Mouse (Mus musculus) liver, adult 2 months (tissue): ENCODE results near the gene Il21r. TPM values are rescaled to one million over a fixed set of nuclear protein-coding genes. Genes with fewer than 3 reads are reported as not detected.

Source experiments
- DNase-seq: peaks from one replicate; pipeline ENCODE4 v3.0.0-alpha.2; 2011; ENCODE audit warnings: low read depth, low spot score; ENCODE audit errors: extremely low read depth
- H3K27ac ChIP-seq: fragments of 200-500 bp; replicated peaks from 2 replicates; pipeline ENCODE4 v1.5.1; 2012; ENCODE audit warnings: low read depth, mild to moderate bottlenecking, control low read depth, inconsistent platforms, low read length; ENCODE audit not compliant: insufficient read depth
- H3K27me3 ChIP-seq: fragments of 200-500 bp; 2 replicates; pipeline ENCODE4 v1.6.1; 2012; ENCODE audit warnings: mild to moderate bottlenecking, moderate library complexity, low read length, inconsistent platforms; ENCODE audit not compliant: control insufficient read depth, insufficient read depth
- H3K36me3 ChIP-seq: fragments of 200-500 bp; 2 replicates; pipeline ENCODE4 v1.6.1; 2012; ENCODE audit warnings: low read length, inconsistent platforms; ENCODE audit not compliant: control insufficient read depth, insufficient read depth
- H3K4me1 ChIP-seq: fragments of 200-500 bp; 2 replicates; pipeline ENCODE4 v1.6.1; 2011; ENCODE audit warnings: low read length; ENCODE audit not compliant: control insufficient read depth, insufficient read depth
- H3K4me3 ChIP-seq: fragments of 200-500 bp; 2 replicates; pipeline ENCODE4 v1.5.1; 2011; ENCODE audit warnings: low read depth, mild to moderate bottlenecking, control low read depth, low read length, moderate library complexity; ENCODE audit not compliant: insufficient read depth
- H3K79me2 ChIP-seq: fragments of 200-500 bp; 2 replicates; pipeline ENCODE4 v1.6.1; 2012; ENCODE audit warnings: inconsistent platforms, mild to moderate bottlenecking, low read length, moderate library complexity; ENCODE audit not compliant: control insufficient read depth, insufficient read depth
- H3K9ac ChIP-seq: fragments of 200-500 bp; 2 replicates; pipeline ENCODE4 v1.6.1; 2012; ENCODE audit warnings: low read depth, mild to moderate bottlenecking, control low read depth, inconsistent platforms, low read length
- CTCF ChIP-seq: fragments of 200-500 bp; IDR thresholded peaks from 2 replicates; pipeline ENCODE4 v1.5.1; 2011; ENCODE audit warnings: low read depth, low read length, control low read depth
- POLR2A ChIP-seq: fragments of 200-500 bp; IDR thresholded peaks from 2 replicates; pipeline ENCODE4 v1.6.1; 2011; ENCODE audit warnings: low read length, control low read depth; ENCODE audit not compliant: insufficient read depth; ENCODE audit errors: extremely low read depth
- WGBS: fragments of 180-500 bp; shearing (Covaris S2); methylation state at CpG from one replicate; pipeline ENCODE4 v1.1.7; 2018; 5-methylcytosine and 5-hydroxymethylcytosine counted together
- polyA plus RNA-seq: library from polyadenylated mRNA; depleted of rRNA; stranded (reverse); fragments of >200 nt; gene quantifications from 2 replicates; pipeline ENCODE4 v1.2.3, GENCODE M21; 2012
- total RNA-seq: library from RNA; depleted of rRNA; stranded (reverse); fragments of >200 nt; gene quantifications from 2 replicates; pipeline ENCODE4 v1.2.3, GENCODE M21; 2014

Gene Il21r
- total and polyA plus RNA-seq, 2 experiments: 0.09 to 1.2 TPM

GRCm38 (mm10) chr7:125607384-125608182 is 4.4 kb downstream of the Il21r start:
- Histone ChIP-seq H3K27ac (no peak overlapping the region), H3K9ac (no peak overlapping the region), H3K4me1 (no peaks in the 10 kb centered on the region), H3K36me3 (no peaks in the 10 kb centered on the region), H3K27me3 (no peaks in the 10 kb centered on the region), H3K79me2 (no peaks in the 10 kb centered on the region), H3K4me3 (no peak overlapping the region)
- no peak for DNase-seq
- TF ChIP-seq POLR2A (no peak), CTCF (no peak)
- 67% methylated on average over 6 of the region's 6 CpGs for WGBS

DNA sequence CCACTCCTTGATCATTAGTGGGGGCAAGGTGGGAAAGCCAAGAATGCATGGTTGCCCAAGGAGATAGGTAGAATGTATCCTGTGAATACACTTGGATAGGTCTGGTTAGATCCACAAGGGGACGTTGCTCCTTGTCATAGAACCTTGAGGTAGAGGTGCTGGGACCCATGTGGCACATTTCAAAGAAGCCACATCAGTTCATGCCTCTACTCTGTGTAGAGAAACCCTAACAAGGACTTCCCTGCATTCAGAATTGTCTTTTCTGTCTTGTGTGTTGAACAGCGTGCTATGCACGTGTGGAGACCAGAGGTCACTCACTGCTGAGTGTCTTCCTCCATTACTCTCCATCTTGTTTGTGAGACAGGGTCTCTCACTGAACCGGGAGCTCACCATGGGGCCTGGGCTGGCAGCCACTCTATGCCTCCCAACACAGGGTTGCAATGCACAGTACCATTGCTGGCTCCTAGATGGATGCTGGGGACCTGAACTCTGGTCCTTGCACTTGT is 5.0 kb downstream of the Il21r start:
- 86% methylated on average over 4 of the region's 4 CpGs for WGBS
- no peaks in the 10 kb centered on the region for H3K4me1 ChIP-seq
- TF ChIP-seq CTCF (no peak), POLR2A (no peak)
- no peaks in the 10 kb centered on the region for H3K36me3 ChIP-seq
- H3K9ac ChIP-seq: no peak overlapping the region
- H3K79me2 ChIP-seq: no peaks in the 10 kb centered on the region
- no peak overlapping the region for H3K4me3 ChIP-seq
- no peak for DNase-seq
- no peak overlapping the region for H3K27ac ChIP-seq
- no peaks in the 10 kb centered on the region for H3K27me3 ChIP-seq

GRCm38 (mm10) chr7:125613579-125613978 is 10.3 kb downstream of the Il21r start:
- Histone ChIP-seq H3K9ac (no peak overlapping the region), H3K27ac (no peak overlapping the region), H3K36me3 (no peaks in the 10 kb centered on the region), H3K79me2 (no peaks in the 10 kb centered on the region), H3K4me3 (no peak overlapping the region), H3K4me1 (no peaks in the 10 kb centered on the region), H3K27me3 (no peaks in the 10 kb centered on the region)
- peak; percentile 42 for DNase-seq
- TF ChIP-seq CTCF: no peak
- no peak for TF ChIP-seq POLR2A
- WGBS: 81% methylated on average over 5 of the region's 5 CpGs

DNA sequence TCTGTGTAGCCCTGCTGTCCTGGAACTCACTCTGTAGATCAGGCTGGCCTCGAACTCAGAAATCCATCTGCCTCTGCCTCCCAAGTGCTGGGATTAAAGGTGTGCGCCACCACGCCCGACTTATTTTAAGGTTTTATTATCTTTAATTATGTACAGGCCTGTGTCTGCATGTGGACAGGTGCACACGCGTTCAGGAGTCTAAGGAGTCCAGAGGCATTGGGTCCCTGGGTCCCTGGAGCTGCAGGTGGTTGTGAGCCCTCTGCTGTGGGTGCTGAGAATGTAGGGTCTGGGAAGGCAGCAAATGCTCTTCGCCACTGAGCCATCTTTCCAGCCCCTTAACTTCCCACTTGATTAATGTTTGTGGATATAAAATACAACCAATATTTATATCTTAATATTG is 12.2 kb downstream of the Il21r start:
- no peak overlapping the region for H3K4me3 ChIP-seq
- 92% methylated on average over 7 of the region's 7 CpGs for WGBS
- H3K4me1 ChIP-seq: no peaks in the 10 kb centered on the region
- H3K27ac ChIP-seq: no peak overlapping the region
- TF ChIP-seq CTCF (no peak), POLR2A (no peak)
- H3K27me3 ChIP-seq: no peaks in the 10 kb centered on the region
- H3K36me3 ChIP-seq: no peaks in the 10 kb centered on the region
- no peak overlapping the region for H3K9ac ChIP-seq
- no peaks in the 10 kb centered on the region for H3K79me2 ChIP-seq
- DNase-seq: no peak

DNA sequence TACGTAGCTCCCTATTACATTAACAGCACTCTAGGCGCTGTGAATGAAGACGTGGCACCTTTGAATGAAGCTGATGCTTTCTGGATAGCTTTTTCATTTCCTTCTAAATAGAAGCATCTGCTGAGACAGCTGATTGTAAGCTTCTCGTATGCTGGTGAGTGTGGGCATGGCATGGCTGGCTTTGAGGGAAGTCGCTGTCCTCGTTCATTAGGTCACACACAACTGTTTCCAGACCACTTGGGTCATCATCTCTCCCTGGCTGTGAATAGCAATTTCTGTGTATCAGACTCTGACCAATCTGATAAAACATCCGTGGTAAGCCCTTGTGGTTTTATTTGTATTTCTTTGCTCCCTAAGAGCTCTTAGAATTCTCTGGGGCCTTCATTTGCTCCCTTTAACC is 14.8 kb downstream of the Il21r start:
- Histone ChIP-seq H3K36me3 (no peaks in the 10 kb centered on the region), H3K27ac (no peak overlapping the region), H3K27me3 (no peaks in the 10 kb centered on the region), H3K4me3 (no peak overlapping the region), H3K79me2 (no peaks in the 10 kb centered on the region), H3K4me1 (no peaks in the 10 kb centered on the region), H3K9ac (no peak overlapping the region)
- WGBS: 64% methylated on average over 7 of the region's 7 CpGs
- peak; percentile 19 for DNase-seq
- TF ChIP-seq POLR2A: no peak
- TF ChIP-seq CTCF: no peak

GRCm38 (mm10) chr7:125620077-125620476 is 16.8 kb downstream of the Il21r start:
- 80% methylated on average over 4 of the region's 4 CpGs for WGBS
- no peak overlapping the region for H3K9ac ChIP-seq
- no peak overlapping the region for H3K27ac ChIP-seq
- no peak overlapping the region for H3K4me3 ChIP-seq
- no peaks in the 10 kb centered on the region for H3K36me3 ChIP-seq
- H3K79me2 ChIP-seq: no peaks in the 10 kb centered on the region
- DNase-seq: no peak
- H3K27me3 ChIP-seq: no peaks in the 10 kb centered on the region
- H3K4me1 ChIP-seq: no peaks in the 10 kb centered on the region
- no peak for TF ChIP-seq POLR2A
- TF ChIP-seq CTCF: no peak
